Mouse (Mus musculus) kidney, adult 2 months (tissue): Measurements from ENCODE around the gene AI413582.

ENCODE experiments used
- CTCF ChIP-seq: fragments of 200-500 bp; conservative IDR thresholded peaks from 2 replicates; pipeline ENCODE4 v1.5.1; 2011; ENCODE audit warnings: low read depth, mild to moderate bottlenecking, control low read depth, low read length, moderate library complexity, mixed read lengths; ENCODE audit not compliant: insufficient read depth, insufficient read length
- POLR2A ChIP-seq: fragments of 200-500 bp; IDR thresholded peaks from one replicate; pipeline ENCODE4 v1.6.1; 2011; ENCODE audit warnings: low read depth, low read length, control low read depth

- no peak for TF ChIP-seq POLR2A
- TF ChIP-seq CTCF: no peak
Measured at GRCm38 (mm10) chr17:27613016-27613415, 47.5 kb upstream of the AI413582 start.
